Mouse (Mus musculus) heart, embryonic 14.5 days (tissue): ENCODE data around the gene 1700024B05Rik. TPM values are rescaled to one million over a fixed set of nuclear protein-coding genes. Genes with fewer than 3 reads are reported as not detected.

Experiments
- polyA plus RNA-seq: library from polyadenylated mRNA; unstranded; fragments of >200 nt; fragmentation: Nextera tagmentation; extraction: Ambion mirVana; gene quantifications from 2 replicates; pipeline ENCODE4 v1.2.1, GENCODE M21; 2014

1700024B05Rik gene
- polyA plus RNA-seq, 1 experiment from 2014 or later, result not detected

Other genes starting within 250 kb of the 1700024B05Rik start
- gene Gm8068, start 242.1 kb upstream of the 1700024B05Rik start, polyA plus RNA-seq, result not detected in 2 replicates
- gene Gm7929, start 193.4 kb upstream of the 1700024B05Rik start, polyA plus RNA-seq, result not detected in 2 replicates
- gene Gm47189, start 171.6 kb upstream of the 1700024B05Rik start, polyA plus RNA-seq, result not detected in 2 replicates
- not detected in 2 replicates for gene Gm7980, start 36.7 kb upstream of the 1700024B05Rik start, polyA plus RNA-seq
- not detected in 2 replicates for gene 1700049E17Rik1, start 19.0 kb upstream of the 1700024B05Rik start, polyA plus RNA-seq
- not detected in 2 replicates for gene Gm6401, start 23.9 kb downstream of the 1700024B05Rik start, polyA plus RNA-seq
- not detected in 2 replicates for gene Gm3543, start 39.3 kb downstream of the 1700024B05Rik start, polyA plus RNA-seq
- gene Gm7951, start 173.4 kb downstream of the 1700024B05Rik start, polyA plus RNA-seq, result not detected in 2 replicates
- not detected in 2 replicates for gene Gm17027, start 218.6 kb downstream of the 1700024B05Rik start, polyA plus RNA-seq
- gene Gm3573, start 246.8 kb downstream of the 1700024B05Rik start, polyA plus RNA-seq, result not detected in 2 replicates